Mouse (Mus musculus) intestine, postnatal 0 days (tissue): Measurements from ENCODE around the gene Amd1. TPM values are rescaled to one million over a fixed set of nuclear protein-coding genes. Genes with fewer than 3 reads are reported as not detected.

Source experiments
- ATAC-seq: fragments of 200-750 bp; cut with Nextera tagmentation; 2 replicates; pipeline ENCODE4 v1.8.0; 2017; ENCODE audit warnings: mild to moderate bottlenecking, moderate TSS enrichment, moderate library complexity
- H3K27ac ChIP-seq: fragments of 300-500 bp; sonication (generic); 2 replicates; pipeline ENCODE4 v1.5.1; 2014; ENCODE audit warnings: mild to moderate bottlenecking, low read depth, low read length, moderate library complexity
- H3K27me3 ChIP-seq: fragments of 300-500 bp; sonication (generic); replicated peaks from 2 replicates; pipeline ENCODE4 v1.6.1; 2014; ENCODE audit warnings: low read length, mixed read lengths; ENCODE audit not compliant: control insufficient read depth, insufficient read depth
- H3K36me3 ChIP-seq: fragments of 300-500 bp; sonication (generic); 2 replicates; pipeline ENCODE4 v1.6.1; 2014; ENCODE audit warnings: mild to moderate bottlenecking, moderate library complexity; ENCODE audit not compliant: control insufficient read depth, insufficient read depth
- H3K4me1 ChIP-seq: fragments of 300-500 bp; sonication (generic); replicated peaks from 2 replicates; pipeline ENCODE4 v1.6.1; 2014; ENCODE audit warnings: antibody characterized with exemption, low read length, mixed read lengths; ENCODE audit not compliant: control insufficient read depth, insufficient read depth
- H3K4me2 ChIP-seq: fragments of 300-500 bp; sonication (generic); replicated peaks from 2 replicates; pipeline ENCODE4 v1.6.1; 2014; ENCODE audit warnings: low read depth, mild to moderate bottlenecking, moderate library complexity
- H3K4me3 ChIP-seq: fragments of 300-500 bp; sonication (generic); 2 replicates; pipeline ENCODE4 v1.5.1; 2014; ENCODE audit warnings: low read depth, low read length
- H3K9ac ChIP-seq: fragments of 300-500 bp; sonication (generic); 2 replicates; pipeline ENCODE4 v1.6.1; 2014; ENCODE audit warnings: mild to moderate bottlenecking, low read depth, low read length
- H3K9me3 ChIP-seq: fragments of 300-500 bp; sonication (generic); 2 replicates; pipeline ENCODE4 v1.6.1; 2016; ENCODE audit warnings: mixed run types; ENCODE audit not compliant: control insufficient read depth
- CTCF ChIP-seq: sonication (generic); IDR thresholded peaks from 2 replicates; pipeline ENCODE4 v1.5.1; 2016; ENCODE audit warnings: low read depth, mild to moderate bottlenecking, control low read depth, antibody characterized with exemption, moderate library complexity
- WGBS: fragments of 180-500 bp; shearing (Covaris S2); extraction: QIAGEN DNeasy Blood & Tissue Kit; methylation state at CpG from one replicate; pipeline ENCODE4 v1.1.7; 2014; 5-methylcytosine and 5-hydroxymethylcytosine counted together
- polyA plus RNA-seq: library from polyadenylated mRNA; unstranded; fragments of >200 nt; fragmentation: Nextera tagmentation; extraction: Ambion mirVana; gene quantifications from 2 replicates; pipeline ENCODE4 v1.2.1, GENCODE M21; 2015

Amd1 gene
- polyA plus RNA-seq, 1 experiment from 2014 or later = 25.3 TPM

GRCm38 (mm10) chr10:40249625-40250024 lies 52.4 kb downstream of the Amd1 start:
- 0 out of 2 replicates have a peak, but pooled peaks cover 7% of the 10 kb centered on the region for H3K4me1 ChIP-seq
- no peaks in the 10 kb centered on the region for H3K27me3 ChIP-seq
- no peak overlapping the region for H3K9ac ChIP-seq
- no peak overlapping the region for H3K27ac ChIP-seq
- no peak overlapping the region for H3K4me3 ChIP-seq
- ATAC-seq = no peak
- peak; percentile 59 for TF ChIP-seq CTCF
- peaks cover 45% of the 10 kb centered on the region for H3K36me3 ChIP-seq
- WGBS = 91% methylated on average over 9 of the region's 9 CpGs
- H3K4me2 ChIP-seq = no peak overlapping the region
- H3K9me3 ChIP-seq = no peaks in the 10 kb centered on the region

- Histone ChIP-seq H3K4me2 (peak overlapping the region; percentile 67), H3K36me3 (peaks cover 45% of the 10 kb centered on the region), H3K27ac (peak overlapping the region; percentile 36), H3K9me3 (no peaks in the 10 kb centered on the region), H3K4me3 (peak overlapping the region; percentile 56), H3K9ac (peak overlapping the region; percentile 51), H3K27me3 (no peaks in the 10 kb centered on the region), H3K4me1 (0 out of 2 replicates have a peak, but pooled peaks cover 7% of the 10 kb centered on the region)
- TF ChIP-seq CTCF = no peak
- 29% methylated on average over 11 of the region's 11 CpGs for WGBS
- 0 out of 2 replicates have a peak, but pooled peaks have one; percentile 7 for ATAC-seq
These were observed 54.7 kb downstream of the Amd1 start for GRCm38 (mm10) chr10:40247166-40247716.

GRCm38 (mm10) chr10:40246374-40247165 lies 55.4 kb downstream of the Amd1 start, which contains the start of gene Rpf2:
TSS of gene Rpf2 (minus strand) at chr10:40247036.
- under 1% methylated on average over 54 of the region's 54 CpGs for WGBS
- no peak for TF ChIP-seq CTCF
- H3K4me2 ChIP-seq = peak within 1 kb of the TSS; percentile 67
- 0 out of 2 replicates have a peak, but pooled peaks cover 7% of the 10 kb centered on the region for H3K4me1 ChIP-seq
- H3K9me3 ChIP-seq = no peaks in the 10 kb centered on the region
- H3K9ac ChIP-seq = peak within 1 kb of the TSS; percentile 51
- peak within 1 kb of the TSS; percentile 36 for H3K27ac ChIP-seq
- H3K36me3 ChIP-seq = peaks cover 48% of the 10 kb centered on the region
- peak; percentile 87 for ATAC-seq
- peak within 1 kb of the TSS; percentile 56 for H3K4me3 ChIP-seq
- no peaks in the 10 kb centered on the region for H3K27me3 ChIP-seq

GRCm38 (mm10) chr10:40237826-40238225 lies 64.2 kb downstream of the Amd1 start:
- no peaks in the 10 kb centered on the region for H3K9me3 ChIP-seq

More at GRCm38 (mm10) chr10:40237826-40238225, 64.2 kb downstream of the Amd1 start:
- Histone ChIP-seq H3K4me3 (no peak overlapping the region), H3K36me3 (peaks cover 54% of the 10 kb centered on the region), H3K9ac (no peak overlapping the region), H3K4me2 (no peak overlapping the region), H3K4me1 (no peaks in the 10 kb centered on the region), H3K27me3 (no peaks in the 10 kb centered on the region), H3K27ac (no peak overlapping the region)
- no peak for TF ChIP-seq CTCF
- WGBS = 94% methylated on average over 5 of the region's 5 CpGs
- no peak for ATAC-seq

Other genes starting within 250 kb of the Amd1 start
- gene Slc16a10, start 159.9 kb downstream of the Amd1 start, polyA plus RNA-seq = 57.5 and 59.5 TPM in 2 replicates
- 36.2 and 36.6 TPM in 2 replicates for gene Rpf2, start 55.1 kb downstream of the Amd1 start, polyA plus RNA-seq
- gene Gtf3c6, start 44.1 kb downstream of the Amd1 start, polyA plus RNA-seq = 50.7 and 64.3 TPM in 2 replicates
- gene Cdk19, start 37.4 kb upstream of the Amd1 start, polyA plus RNA-seq = 3.0 and 3.2 TPM in 2 replicates